Mouse (Mus musculus) erythroblast, embryonic 14.5 days (primary cell): ENCODE data around the gene Helt.

Experiments used
- GATA1 ChIP-seq: IDR thresholded peaks from 2 replicates; pipeline ENCODE4 v1.6.1; 2012; ENCODE audit warnings: low read length, inconsistent platforms, mixed read lengths
- TAL1 ChIP-seq: IDR thresholded peaks from 3 replicates; pipeline ENCODE4 v1.6.1; 2012; ENCODE audit warnings: low read length, inconsistent platforms, mixed read lengths

- TF ChIP-seq TAL1 (no peak), GATA1 (no peak)
Observed at GRCm38 (mm10) chr8:46266801-46267200, 27.7 kb downstream of the Helt start.
